Mouse (Mus musculus) liver, embryonic 14.5 days (tissue): Measurements from ENCODE around the gene Pter. TPM values are rescaled to one million over a fixed set of nuclear protein-coding genes. Genes with fewer than 3 reads are reported as not detected.

ENCODE experiments used
- ATAC-seq: fragments of 200-750 bp; cut with Nextera tagmentation; 2 replicates; pipeline ENCODE4 v1.8.0; 2017; ENCODE audit warnings: moderate number of reproducible peaks, mild to moderate bottlenecking, moderate library complexity; ENCODE audit not compliant: insufficient read depth
- DNase-seq, 3 experiments: peaks; one replicate each; pipeline ENCODE4 v3.0.0-alpha.2; 2012 to 2013; ENCODE audit warnings: low read depth in 3 of 3, low spot score in 3 of 3
- H3K27ac ChIP-seq: fragments of 300-500 bp; sonication (generic); 2 replicates; pipeline ENCODE4 v1.5.1; 2014; ENCODE audit warnings: moderate library complexity, mild to moderate bottlenecking, control low read depth, inconsistent platforms
- H3K27me3 ChIP-seq: fragments of 300-500 bp; sonication (generic); 2 replicates; pipeline ENCODE4 v1.6.1; 2014; ENCODE audit warnings: mild to moderate bottlenecking, low read length, moderate library complexity; ENCODE audit not compliant: control insufficient read depth, insufficient read depth
- H3K36me3 ChIP-seq: fragments of 300-500 bp; sonication (generic); replicated peaks from 2 replicates; pipeline ENCODE4 v1.6.1; 2014; ENCODE audit warnings: low read depth; ENCODE audit not compliant: control insufficient read depth, insufficient read depth
- H3K4me1 ChIP-seq, 2 experiments: fragments of 200-500 bp in 1 of 2; fragments of 300-500 bp in 1 of 2; sonication (generic) in 1 of 2; replicated peaks; 2 replicates each; pipeline ENCODE4 v1.6.1; 2012 to 2014; ENCODE audit warnings: antibody characterized with exemption in 1 of 2, inconsistent platforms in 1 of 2, low read length in 1 of 2; ENCODE audit not compliant: control insufficient read depth in 2 of 2, insufficient read depth in 2 of 2
- H3K4me2 ChIP-seq: fragments of 300-500 bp; sonication (generic); 2 replicates; pipeline ENCODE4 v1.6.1; 2014; ENCODE audit warnings: low read depth, mild to moderate bottlenecking, control low read depth, moderate library complexity
- H3K4me3 ChIP-seq, 2 experiments: fragments of 200-500 bp in 1 of 2; fragments of 300-500 bp in 1 of 2; sonication (generic) in 1 of 2; 2 replicates each; pipeline ENCODE4 v1.5.1; 2012 to 2014; ENCODE audit warnings: low read depth in 2 of 2, low read length in 2 of 2, mild to moderate bottlenecking in 2 of 2, control low read depth in 1 of 2, inconsistent platforms in 1 of 2, moderate library complexity in 1 of 2; ENCODE audit not compliant: insufficient read depth in 1 of 2
- H3K9ac ChIP-seq: fragments of 300-500 bp; sonication (generic); replicated peaks from 2 replicates; pipeline ENCODE4 v1.6.1; 2014; ENCODE audit warnings: mild to moderate bottlenecking, control low read depth, moderate library complexity
- H3K9me3 ChIP-seq: fragments of 300-500 bp; sonication (generic); 2 replicates; pipeline ENCODE4 v1.6.1; 2016; ENCODE audit warnings: low read length, mixed read lengths; ENCODE audit not compliant: control insufficient read depth
- CTCF ChIP-seq: IDR thresholded peaks from 2 replicates; pipeline ENCODE4 v1.5.1; 2016; ENCODE audit warnings: antibody characterized with exemption, low read depth, control low read depth
- EP300 ChIP-seq: IDR thresholded peaks from 2 replicates; pipeline ENCODE4 v1.6.1; 2016; ENCODE audit warnings: antibody characterized with exemption, low read depth
- WGBS: fragments of 180-500 bp; shearing (Covaris S2); extraction: QIAGEN DNeasy Blood & Tissue Kit; methylation state at CpG from one replicate; pipeline ENCODE4 v1.1.7; 2014; ENCODE audit not compliant: insufficient replicate concordance; 5-methylcytosine and 5-hydroxymethylcytosine counted together
- polyA plus RNA-seq, 2 experiments: library from polyadenylated mRNA; depleted of rRNA in 1 of 2; stranded (reverse) in 1 of 2; unstranded in 1 of 2; fragments of >200 nt; fragmentation: Nextera tagmentation in 1 of 2; extraction: Ambion mirVana in 1 of 2; gene quantifications; 2 replicates each; pipeline versions ENCODE4 v1.2.1 to v1.2.3; 2012 to 2014

Pter gene
- polyA plus RNA-seq, 2 experiments = 20.8 to 33.2 TPM

GRCm38 (mm10) chr2:12973752-12974151, 49.9 kb downstream of the Pter start:
- WGBS = 69% methylated on average over 2 of the region's 2 CpGs
- H3K9ac ChIP-seq = no peak overlapping the region
- no peak overlapping the region for H3K4me2 ChIP-seq
- no peak overlapping the region for H3K27ac ChIP-seq
- ATAC-seq = no peak
- no peaks in the 10 kb centered on the region for H3K36me3 ChIP-seq
- H3K4me3 ChIP-seq = no peak overlapping the region
- no peak for TF ChIP-seq CTCF
- no peak for TF ChIP-seq EP300
- H3K27me3 ChIP-seq = no peaks in the 10 kb centered on the region
- H3K4me1 ChIP-seq = no peaks in the 10 kb centered on the region
- no peaks in the 10 kb centered on the region for H3K9me3 ChIP-seq
- no peak for DNase-seq

DNA sequence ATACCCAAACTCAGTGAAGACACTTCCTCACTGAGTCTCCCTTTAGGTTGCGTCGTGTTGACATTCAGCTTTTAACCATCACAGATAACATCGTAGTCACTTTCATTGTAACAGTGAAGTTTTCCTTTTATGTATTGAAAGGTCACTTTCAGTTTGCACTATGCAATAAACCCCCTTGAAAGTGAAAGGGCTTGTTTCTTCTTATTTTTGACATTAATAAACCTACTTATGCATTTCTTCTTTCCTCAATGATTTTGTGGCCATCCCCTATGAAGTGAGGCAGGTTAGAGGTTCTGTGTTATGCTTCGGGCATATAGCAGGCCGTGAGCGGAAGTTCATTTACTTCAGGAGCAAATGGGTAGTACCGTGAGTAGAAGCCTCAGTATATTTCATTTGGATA, 53.5 kb downstream of the Pter start:
- no peak overlapping the region for H3K4me2 ChIP-seq
- H3K9ac ChIP-seq = no peak overlapping the region
- no peak overlapping the region for H3K27ac ChIP-seq
- DNase-seq (no peak), ATAC-seq (no peak)
- no peaks in the 10 kb centered on the region for H3K27me3 ChIP-seq
- no peak overlapping the region for H3K4me3 ChIP-seq
- H3K36me3 ChIP-seq = no peaks in the 10 kb centered on the region
- TF ChIP-seq EP300 = no peak
- no peaks in the 10 kb centered on the region for H3K4me1 ChIP-seq
- no peaks in the 10 kb centered on the region for H3K9me3 ChIP-seq
- WGBS = 76% methylated on average over 7 of the region's 7 CpGs

DNA sequence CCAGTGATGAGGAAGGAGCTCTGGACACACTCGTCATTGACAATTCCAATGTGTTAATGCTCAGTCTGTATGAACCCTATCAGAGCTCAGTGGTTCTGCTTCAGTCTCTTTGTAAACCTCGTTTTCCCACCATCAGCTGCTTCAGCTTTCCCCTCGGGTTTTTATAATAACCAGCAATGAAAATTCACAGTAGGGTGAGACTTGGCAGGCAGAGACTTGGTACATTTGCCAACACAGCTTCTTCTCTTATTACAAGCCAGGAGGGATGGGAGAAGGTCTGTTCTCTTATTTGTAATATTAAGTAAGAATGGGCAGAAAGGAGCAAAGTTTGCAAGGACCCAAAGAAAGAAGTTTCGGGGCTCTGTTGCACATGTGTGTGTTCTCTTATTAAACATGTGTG, 54.9 kb downstream of the Pter start:
- Histone ChIP-seq H3K9ac (no peak overlapping the region), H3K27me3 (no peaks in the 10 kb centered on the region), H3K9me3 (no peaks in the 10 kb centered on the region), H3K4me1 (no peaks in the 10 kb centered on the region), H3K4me3 (no peak overlapping the region), H3K4me2 (no peak overlapping the region), H3K27ac (no peak overlapping the region), H3K36me3 (no peaks in the 10 kb centered on the region)
- no peak for TF ChIP-seq EP300
- TF ChIP-seq CTCF = no peak
- 61% methylated on average over 4 of the region's 4 CpGs for WGBS
- no peak for DNase-seq
- ATAC-seq = no peak

DNA sequence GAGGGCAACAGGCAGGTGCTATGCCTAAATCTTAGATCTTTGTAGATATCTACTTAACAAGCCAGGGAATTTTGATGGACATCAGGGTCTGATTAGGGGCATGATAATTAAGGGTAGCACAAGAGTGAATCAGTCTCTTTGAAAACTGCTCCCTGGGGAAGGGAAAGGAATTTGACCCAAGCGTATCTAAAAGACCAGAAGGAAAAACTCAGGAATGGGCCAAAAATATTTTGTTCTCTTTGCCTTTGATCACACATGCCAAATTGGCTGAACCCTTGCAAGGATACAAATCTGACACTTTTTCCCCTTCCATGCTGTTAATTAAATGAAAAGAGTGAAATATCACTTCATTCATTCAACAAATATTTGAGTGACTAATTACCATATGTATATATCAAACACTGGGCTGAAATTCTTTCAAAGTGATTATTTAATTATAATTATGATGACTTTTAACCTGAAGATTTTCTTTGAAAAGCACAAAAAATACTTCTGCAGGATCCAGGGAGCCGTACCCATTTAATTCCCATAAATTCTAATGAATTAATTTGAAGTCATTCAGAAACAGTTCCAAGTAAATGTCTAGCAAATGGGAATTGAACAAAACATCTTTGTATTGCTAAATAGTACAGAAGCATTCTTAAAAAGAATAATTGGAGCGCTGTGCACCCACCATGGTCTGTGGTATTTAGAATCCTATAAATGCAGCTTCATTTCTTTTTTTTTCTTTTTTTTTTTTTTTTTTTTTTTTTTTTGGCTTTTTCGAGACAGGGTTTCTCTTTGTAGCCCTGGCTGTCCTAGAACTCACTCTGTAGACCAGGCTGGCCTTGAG, 61.3 kb downstream of the Pter start:
- Histone ChIP-seq H3K4me1 (no peaks in the 10 kb centered on the region), H3K4me2 (no peak overlapping the region), H3K9me3 (no peaks in the 10 kb centered on the region), H3K4me3 (no peak overlapping the region), H3K27ac (no peak overlapping the region), H3K27me3 (no peaks in the 10 kb centered on the region), H3K36me3 (no peaks in the 10 kb centered on the region), H3K9ac (no peak overlapping the region)
- no peak for DNase-seq
- 73% methylated on average over 4 of the region's 4 CpGs for WGBS
- TF ChIP-seq EP300 (no peak), CTCF (no peak)
- ATAC-seq = no peak

GRCm38 (mm10) chr2:13000026-13000425, 76.2 kb downstream of the Pter start:
- Histone ChIP-seq H3K4me3 (no peak overlapping the region), H3K9me3 (no peaks in the 10 kb centered on the region), H3K27ac (no peak overlapping the region), H3K4me1 (no peaks in the 10 kb centered on the region), H3K4me2 (no peak overlapping the region), H3K9ac (no peak overlapping the region), H3K27me3 (no peaks in the 10 kb centered on the region), H3K36me3 (no peaks in the 10 kb centered on the region)
- WGBS = 67% methylated on average over 2 of the region's 2 CpGs
- TF ChIP-seq CTCF = no peak
- ATAC-seq (no peak), DNase-seq (no peak)
